Mouse (Mus musculus): ENCODE results near the gene Zhx3.

Zhx3 gene

GRCm38 (mm10) chr2:160882436-160882835 is 9.6 kb upstream of the Zhx3 start:
- no peak for DNase-seq (ENCODE audit: low spot score)

- DNase-seq (ENCODE audit: low spot score), result no peak
Measured at GRCm38 (mm10) chr2:160881462-160882101, 8.8 kb upstream of the Zhx3 start.

- DNase-seq (ENCODE audit: low spot score), result peak; percentile 49
Measured at GRCm38 (mm10) chr2:160880453-160881195, 7.8 kb upstream of the Zhx3 start, which contains the start of gene Lpin3. Lpin3 (plus strand) TSS chr2:160880670.

DNA sequence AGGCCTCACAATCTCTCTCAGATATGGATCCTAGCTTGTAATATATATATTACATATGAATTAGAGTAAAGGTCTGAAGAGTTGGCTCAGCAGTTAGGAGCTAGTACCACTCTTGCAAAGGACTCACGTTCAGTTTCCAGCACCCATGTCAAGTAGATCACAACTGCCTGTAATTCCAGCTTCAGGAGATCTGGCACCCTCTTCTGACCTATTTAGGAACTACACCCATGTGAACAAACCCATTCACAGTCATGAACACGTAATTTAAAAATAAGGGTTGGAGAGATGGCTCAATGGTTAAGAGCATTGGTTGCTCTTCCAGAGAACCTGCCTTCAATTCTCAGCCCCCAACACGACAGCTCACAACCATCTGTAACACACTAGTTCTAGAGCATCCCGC is 3.3 kb upstream of the Zhx3 start:
- no peak for DNase-seq (ENCODE audit: low spot score)

DNA sequence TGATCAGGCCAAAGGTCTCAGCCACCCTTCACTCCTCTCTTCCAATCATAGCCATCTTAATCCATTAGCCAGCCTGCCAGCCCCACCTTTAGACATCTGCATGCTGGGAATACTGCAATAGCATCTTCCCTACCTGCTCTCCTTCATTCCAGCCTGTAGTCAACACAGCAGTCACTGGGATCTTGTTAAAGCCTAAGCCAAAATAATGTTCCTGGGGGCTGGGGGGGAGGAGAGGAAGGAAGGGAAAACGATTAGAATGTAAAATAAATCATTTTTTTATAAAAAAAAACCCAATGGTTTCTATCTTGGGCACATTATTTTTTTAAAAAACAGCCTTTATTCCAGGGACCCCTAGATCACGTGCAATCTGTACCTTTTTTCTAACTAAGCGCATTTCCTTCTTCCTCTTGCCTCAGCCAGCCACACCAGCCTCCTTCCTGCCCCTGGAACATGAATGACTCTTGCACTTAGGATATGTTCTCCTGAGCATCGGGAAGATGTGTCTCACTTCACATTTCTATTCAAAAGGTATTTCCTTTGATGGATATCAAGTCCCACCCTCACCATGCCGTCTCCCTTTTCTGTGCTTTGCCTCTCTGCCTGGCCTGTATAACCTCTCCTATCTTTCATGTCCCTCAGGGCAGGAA is 1.6 kb upstream of the Zhx3 start:
- no peak for DNase-seq (ENCODE audit: low spot score)

- DNase-seq (ENCODE audit: low spot score), result peak; percentile 62
Measured at GRCm38 (mm10) chr2:160872395-160872794, 403 bp downstream of the Zhx3 start.

- DNase-seq (ENCODE audit: low spot score), result no peak
Measured at GRCm38 (mm10) chr2:160871310-160871709, 1.5 kb downstream of the Zhx3 start.

DNA sequence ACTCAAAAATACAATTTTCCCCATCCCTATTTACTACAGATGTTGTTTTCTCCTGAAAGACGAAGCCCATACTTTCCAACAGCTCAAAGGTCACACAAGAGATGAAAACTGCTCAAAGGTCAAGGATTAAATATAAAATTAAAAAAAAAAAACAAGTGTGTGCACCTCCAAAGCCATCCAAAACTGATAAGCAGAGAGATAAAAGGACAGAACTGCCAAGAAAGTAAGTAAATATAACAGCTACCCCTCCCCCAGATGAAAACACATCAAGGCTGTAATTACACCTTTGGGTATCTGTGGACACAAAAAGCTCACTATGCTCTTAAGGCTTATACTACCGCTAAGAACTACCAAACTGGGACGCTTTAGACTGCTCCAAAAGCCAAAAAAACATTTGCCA is 3.4 kb downstream of the Zhx3 start:
- no peak for DNase-seq (ENCODE audit: low spot score)

GRCm38 (mm10) chr2:160865266-160865665 is 7.5 kb downstream of the Zhx3 start:
- DNase-seq (ENCODE audit: low spot score), result no peak

- DNase-seq (ENCODE audit: low spot score), result no peak
Measured at GRCm38 (mm10) chr2:160864112-160864511, 8.7 kb downstream of the Zhx3 start.

DNA sequence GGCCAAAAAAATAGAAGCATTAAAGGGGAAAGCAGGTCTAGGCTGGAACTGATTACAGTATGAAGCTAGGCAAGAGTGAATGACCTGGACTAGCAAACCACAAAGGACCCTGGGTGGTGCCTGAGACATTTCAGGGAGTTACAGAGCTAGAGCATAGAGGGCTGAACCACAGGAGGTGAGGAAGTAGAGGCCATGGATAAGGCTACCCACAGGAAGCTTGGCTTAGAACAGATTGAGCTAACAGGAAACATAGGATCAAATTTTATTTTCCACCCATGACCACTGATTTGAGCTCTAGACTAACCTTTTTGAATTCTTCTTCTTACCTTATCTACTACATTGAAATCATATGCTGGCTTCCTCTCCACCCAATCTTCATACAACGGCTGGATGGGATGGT is 12.4 kb downstream of the Zhx3 start:
- no peak for DNase-seq (ENCODE audit: low spot score)

GRCm38 (mm10) chr2:160856359-160857102 is 16.3 kb downstream of the Zhx3 start:
- no peak for DNase-seq (ENCODE audit: low spot score)

- DNase-seq (ENCODE audit: low spot score), result no peak
Measured at GRCm38 (mm10) chr2:160854687-160855086, 18.1 kb downstream of the Zhx3 start.

GRCm38 (mm10) chr2:160850360-160850759 is 22.4 kb downstream of the Zhx3 start:
- DNase-seq (ENCODE audit: low spot score), result no peak

DNA sequence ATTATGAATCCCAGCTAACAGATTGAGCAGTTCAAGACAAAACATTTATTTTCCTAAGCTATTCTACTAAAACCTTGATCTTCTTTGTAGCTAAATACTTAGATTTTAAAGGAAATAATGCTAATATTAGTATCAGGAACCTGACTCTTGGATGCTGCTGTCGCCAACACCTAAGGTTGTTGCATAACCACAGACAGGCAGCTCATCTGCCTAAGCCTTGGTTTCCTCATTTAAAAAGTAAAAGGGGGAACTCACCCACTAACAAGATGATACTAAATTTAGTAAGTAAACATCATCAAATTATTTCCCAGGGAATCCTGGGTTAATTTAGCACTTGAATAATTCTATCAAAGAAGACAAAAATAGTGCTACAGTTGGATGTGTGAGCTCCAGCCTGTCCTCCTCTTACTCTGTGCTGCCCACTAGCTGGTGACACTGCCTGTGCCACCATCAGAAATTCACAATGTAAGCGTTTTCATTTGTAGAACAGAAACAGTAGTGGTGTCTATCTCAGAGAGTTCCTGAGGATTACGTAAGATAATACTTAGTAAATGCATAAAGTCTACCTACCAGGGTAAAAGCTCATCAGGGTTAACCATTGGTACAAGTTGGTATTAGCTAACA is 23.1 kb downstream of the Zhx3 start:
- no peak for DNase-seq (ENCODE audit: low spot score)

DNA sequence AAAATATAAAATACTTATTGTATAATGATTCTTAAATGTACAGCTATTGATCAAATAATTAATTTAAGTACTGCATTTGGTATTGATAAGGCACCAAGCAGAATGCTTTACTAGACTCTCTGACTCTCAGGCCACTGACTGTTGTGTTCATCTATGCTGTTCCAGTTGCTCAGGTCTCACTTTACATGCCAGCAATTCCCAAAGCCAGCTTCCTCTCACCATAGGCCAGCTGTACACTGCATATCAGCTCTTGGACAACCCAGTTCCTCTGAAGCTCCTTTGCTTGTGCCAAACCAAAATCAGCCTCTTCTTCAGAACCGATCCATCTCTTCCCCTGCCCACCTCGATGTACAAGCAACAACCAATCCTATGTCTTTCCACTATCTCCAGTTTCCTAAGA is 24.6 kb downstream of the Zhx3 start:
- DNase-seq (ENCODE audit: low spot score), result no peak

DNA sequence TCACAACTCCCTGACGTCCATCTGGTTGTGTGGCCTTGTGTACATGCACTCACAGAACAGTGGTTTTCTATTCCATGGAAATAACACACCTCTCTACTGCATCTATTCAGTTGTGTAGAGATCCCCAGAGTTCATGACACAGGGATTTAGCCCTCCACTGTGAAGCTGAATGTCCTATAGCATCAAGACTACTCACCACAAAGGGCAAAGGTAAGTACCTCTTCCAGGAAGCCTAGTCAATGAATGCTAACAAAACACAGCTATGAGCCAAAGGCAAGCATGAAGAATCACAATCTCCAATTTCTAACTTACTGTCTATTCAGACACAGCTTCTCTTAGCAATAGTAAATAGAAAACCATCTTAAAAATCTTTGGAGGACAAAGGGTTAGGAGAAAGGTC is 25.1 kb downstream of the Zhx3 start:
- DNase-seq (ENCODE audit: low spot score), result no peak

DNA sequence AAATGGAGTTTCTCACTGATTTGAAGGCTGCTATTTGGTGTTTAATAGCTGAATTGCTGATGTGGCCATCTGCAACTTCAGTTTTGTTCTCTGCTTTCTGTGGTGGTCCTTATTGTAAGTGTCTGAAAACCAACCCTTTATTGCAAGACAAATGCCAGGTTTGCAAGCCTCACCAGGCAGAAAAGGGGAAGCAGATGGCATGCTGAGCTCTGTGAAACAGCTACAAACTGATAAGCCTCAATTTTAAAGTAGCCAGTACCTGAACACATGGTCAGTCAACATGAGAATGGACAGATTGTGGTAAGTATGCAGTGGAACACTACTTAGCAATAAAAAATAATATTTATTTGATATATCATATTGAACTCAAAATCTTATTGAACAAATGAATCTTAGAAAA is 32.0 kb downstream of the Zhx3 start:
- no peak for DNase-seq (ENCODE audit: low spot score)

- DNase-seq (ENCODE audit: low spot score), result no peak
Measured at GRCm38 (mm10) chr2:160810802-160811201, 62.0 kb downstream of the Zhx3 start.

GRCm38 (mm10) chr2:160810376-160810775 is 62.4 kb downstream of the Zhx3 start:
- DNase-seq (ENCODE audit: low spot score), result no peak

DNA sequence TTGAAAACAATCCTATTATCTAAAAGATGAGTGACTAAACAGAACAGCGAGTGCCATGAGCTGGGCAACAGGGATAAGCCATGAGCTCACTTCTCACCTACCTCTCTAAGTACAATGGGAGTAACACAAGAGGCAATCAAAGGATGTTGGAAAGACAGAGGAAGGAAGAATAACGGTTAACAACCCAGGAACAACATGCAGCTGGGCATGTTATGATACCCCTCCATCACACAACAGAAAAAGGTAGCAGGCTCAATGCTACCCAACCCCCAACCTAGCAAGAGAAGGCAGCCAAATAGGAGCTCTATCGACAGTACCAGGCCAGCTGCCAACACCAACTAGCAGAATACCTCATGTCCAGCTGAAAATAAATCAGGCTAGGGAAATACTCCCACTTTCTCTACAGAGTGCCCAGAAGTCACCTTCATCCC is 66.7 kb downstream of the Zhx3 start:
- no peak for DNase-seq (ENCODE audit: low spot score)
